Mouse (Mus musculus) C2C12 (cell line): ENCODE results near the gene 1700129C05Rik. TPM values are rescaled to one million over a fixed set of nuclear protein-coding genes. Genes with fewer than 3 reads are reported as not detected.
A peak's percentile ranks its signal among the peaks of the same experiment; 100 is the strongest.

Experiments
- H3K27me3 ChIP-seq: one replicate; pipeline ENCODE4 v1.6.1; 2011; ENCODE audit not compliant: control insufficient read depth, insufficient read depth, insufficient read length
- H3K36me3 ChIP-seq: one replicate; pipeline ENCODE4 v1.6.1; 2011; ENCODE audit not compliant: control insufficient read depth, insufficient read depth
- H3K4me3 ChIP-seq: one replicate; pipeline ENCODE4 v1.5.1; 2011; ENCODE audit warnings: mild to moderate bottlenecking, control low read depth; ENCODE audit not compliant: poor library complexity, insufficient read depth, severe bottlenecking
- H3K79me2 ChIP-seq: one replicate; pipeline ENCODE4 v1.6.1; 2011; ENCODE audit not compliant: control insufficient read depth, insufficient read depth
- H3K79me3 ChIP-seq: one replicate; pipeline ENCODE4 v1.6.1; 2011; ENCODE audit warnings: low read depth, control low read depth
- H3ac ChIP-seq: one replicate; pipeline ENCODE3; 2011; ENCODE audit warnings: low read depth; ENCODE audit not compliant: control insufficient read depth, insufficient read length
- CEBPB ChIP-seq: IDR thresholded peaks from one replicate; pipeline ENCODE4 v1.6.1; 2011; ENCODE audit warnings: low read depth, mild to moderate bottlenecking, control low read depth, moderate library complexity
- CTCF ChIP-seq: IDR thresholded peaks from one replicate; pipeline ENCODE4 v1.5.1; 2011; ENCODE audit not compliant: control insufficient read depth, insufficient read depth, insufficient read length
- FOSL1 ChIP-seq: IDR thresholded peaks from one replicate; pipeline ENCODE4 v1.8.0; 2011; ENCODE audit warnings: mild to moderate bottlenecking, low read length; ENCODE audit not compliant: poor library complexity, insufficient read depth, severe bottlenecking
- MAX ChIP-seq: IDR thresholded peaks from one replicate; pipeline ENCODE4 v1.6.1; 2011; ENCODE audit warnings: mild to moderate bottlenecking, control low read depth
- MYOD1 ChIP-seq: IDR thresholded peaks from one replicate; pipeline ENCODE4 v1.6.1; 2011; ENCODE audit warnings: low read depth; ENCODE audit not compliant: control insufficient read depth, insufficient read length
- MYOG ChIP-seq: IDR thresholded peaks from one replicate; pipeline ENCODE4 v1.6.1; 2011; ENCODE audit not compliant: control insufficient read depth, insufficient read length; ENCODE audit errors: extremely low read depth
- USF1 ChIP-seq: IDR thresholded peaks from one replicate; pipeline ENCODE4 v1.6.1; 2011; ENCODE audit warnings: low read depth, mild to moderate bottlenecking, control low read depth, moderate library complexity
- polyA plus RNA-seq: library from polyadenylated mRNA; unstranded; fragments of >200 nt; fragmentation: generic; extraction: Trizol; gene quantifications from one replicate; pipeline ENCODE4 v1.2.1, GENCODE M21; 2012; ENCODE audit warnings: missing spikeins

The 1700129C05Rik gene
- polyA plus RNA-seq, 1 experiment, result not detected

DNA sequence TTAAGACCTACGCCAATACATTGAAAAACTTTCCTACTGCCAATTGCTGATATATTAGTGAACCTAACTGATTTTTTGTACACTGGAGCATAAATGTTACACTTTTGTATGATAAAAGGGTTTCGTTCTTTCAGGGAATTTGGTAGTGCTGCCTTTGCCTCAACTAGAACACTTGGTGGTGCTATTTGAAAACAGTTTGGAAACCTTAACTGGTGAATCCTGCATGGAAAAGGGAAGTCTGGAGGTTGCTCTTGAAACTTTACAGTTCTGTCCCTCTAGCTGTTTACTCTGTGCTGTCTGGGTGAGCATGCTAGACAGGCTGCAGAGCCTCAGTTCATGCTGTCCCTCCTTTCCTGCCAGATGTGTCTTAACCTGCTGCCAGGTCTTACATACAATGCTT, 12.9 kb upstream of the 1700129C05Rik start:
- TF ChIP-seq FOSL1 (no peak), MYOG (no peak), MYOD1 (no peak), USF1 (no peak), CEBPB (no peak), CTCF (no peak), MAX (no peak)
- Histone ChIP-seq H3K79me2 (no peaks in the 10 kb centered on the region), H3K79me3 (no peaks in the 10 kb centered on the region), H3K4me3 (no peak overlapping the region), H3K27me3 (no peaks in the 10 kb centered on the region), H3ac (no peak overlapping the region), H3K36me3 (no peaks in the 10 kb centered on the region)

DNA sequence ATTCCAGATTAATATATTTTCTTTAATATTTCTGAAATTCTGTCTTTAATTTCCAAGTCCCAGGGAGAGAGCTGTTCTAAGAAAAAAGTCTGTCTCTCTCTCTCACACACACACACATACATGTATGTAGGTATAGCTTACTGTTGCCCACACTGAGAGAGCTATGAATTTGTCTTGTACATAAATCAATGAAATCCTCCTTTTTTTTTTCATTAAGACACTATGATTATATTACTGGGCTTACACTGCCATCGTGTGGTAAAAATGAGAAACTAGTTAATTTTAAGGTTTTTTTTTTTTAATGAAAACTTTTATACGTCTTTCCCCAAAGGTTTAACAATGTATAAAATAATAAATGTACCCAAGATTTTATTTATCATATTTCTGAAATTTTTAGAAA, 28.4 kb downstream of the 1700129C05Rik start:
- H3K36me3 ChIP-seq, result no peaks in the 10 kb centered on the region
- no peak for TF ChIP-seq MAX
- no peak for TF ChIP-seq MYOG
- TF ChIP-seq USF1, result no peak
- no peak for TF ChIP-seq CEBPB
- no peak for TF ChIP-seq FOSL1
- TF ChIP-seq CTCF, result no peak
- TF ChIP-seq MYOD1, result no peak
- no peaks in the 10 kb centered on the region for H3K27me3 ChIP-seq
- no peak overlapping the region for H3ac ChIP-seq
- H3K4me3 ChIP-seq, result no peak overlapping the region
- H3K79me2 ChIP-seq, result no peaks in the 10 kb centered on the region
- no peaks in the 10 kb centered on the region for H3K79me3 ChIP-seq

DNA sequence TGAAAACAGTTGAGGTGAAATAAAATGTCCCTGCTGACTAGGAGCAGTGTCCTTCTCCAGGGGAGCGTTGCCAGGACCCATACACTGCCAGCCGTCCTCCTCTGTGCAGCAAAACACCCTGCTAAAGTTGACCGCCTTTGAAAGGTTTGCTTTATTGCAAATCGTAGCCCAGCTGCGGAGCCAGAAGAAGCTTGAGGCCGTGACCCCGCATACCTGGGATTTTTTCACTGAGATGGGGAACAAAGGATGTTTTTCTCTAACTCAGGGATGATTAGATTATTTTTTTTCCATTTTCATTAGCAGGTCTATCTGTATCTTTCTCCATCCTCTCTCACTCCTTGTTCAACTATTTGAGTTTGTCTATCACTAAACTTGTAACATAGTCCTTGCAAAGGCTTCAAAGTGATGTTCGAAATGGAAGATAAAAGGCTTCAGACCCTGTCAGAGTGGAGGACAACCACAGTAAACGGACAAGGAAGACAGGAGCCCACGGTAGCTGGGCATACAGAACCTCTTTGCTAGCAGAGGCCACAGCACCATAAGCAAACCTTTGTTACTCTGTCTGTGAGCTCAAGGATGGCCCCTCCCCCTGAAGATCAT, 38.6 kb downstream of the 1700129C05Rik start:
- H3ac ChIP-seq, result no peak overlapping the region
- no peaks in the 10 kb centered on the region for H3K79me3 ChIP-seq
- H3K79me2 ChIP-seq, result no peaks in the 10 kb centered on the region
- no peak overlapping the region for H3K4me3 ChIP-seq
- TF ChIP-seq CTCF, result no peak
- TF ChIP-seq FOSL1, result no peak
- H3K36me3 ChIP-seq, result no peaks in the 10 kb centered on the region
- no peaks in the 10 kb centered on the region for H3K27me3 ChIP-seq

DNA sequence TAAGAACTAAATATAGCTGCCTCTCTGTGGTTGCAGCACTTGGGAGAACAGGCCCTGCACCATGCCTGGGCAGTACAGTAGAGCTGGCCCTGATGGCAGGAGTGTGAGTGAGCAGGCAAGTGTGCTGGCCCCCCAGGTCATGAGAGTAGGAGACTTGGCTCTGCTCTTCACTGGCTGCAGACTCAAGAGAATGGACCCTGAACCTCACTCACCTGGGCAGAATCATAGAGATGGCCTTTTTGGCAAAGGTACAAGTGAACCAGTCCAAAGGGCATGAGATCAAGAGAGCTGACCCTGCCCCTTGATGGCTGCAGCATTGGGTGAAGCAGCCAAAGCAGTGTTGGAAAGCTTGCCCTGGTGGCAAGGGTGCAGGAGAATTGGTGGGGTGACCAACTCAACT, 49.1 kb downstream of the 1700129C05Rik start:
- TF ChIP-seq USF1 (no peak), MYOG (no peak), MYOD1 (no peak), FOSL1 (no peak), CTCF (no peak), CEBPB (no peak), MAX (no peak)
- H3K79me2 ChIP-seq, result no peaks in the 10 kb centered on the region
- H3K4me3 ChIP-seq, result no peak overlapping the region
- no peaks in the 10 kb centered on the region for H3K36me3 ChIP-seq
- H3K27me3 ChIP-seq, result no peaks in the 10 kb centered on the region
- H3K79me3 ChIP-seq, result no peaks in the 10 kb centered on the region
- H3ac ChIP-seq, result no peak overlapping the region

DNA sequence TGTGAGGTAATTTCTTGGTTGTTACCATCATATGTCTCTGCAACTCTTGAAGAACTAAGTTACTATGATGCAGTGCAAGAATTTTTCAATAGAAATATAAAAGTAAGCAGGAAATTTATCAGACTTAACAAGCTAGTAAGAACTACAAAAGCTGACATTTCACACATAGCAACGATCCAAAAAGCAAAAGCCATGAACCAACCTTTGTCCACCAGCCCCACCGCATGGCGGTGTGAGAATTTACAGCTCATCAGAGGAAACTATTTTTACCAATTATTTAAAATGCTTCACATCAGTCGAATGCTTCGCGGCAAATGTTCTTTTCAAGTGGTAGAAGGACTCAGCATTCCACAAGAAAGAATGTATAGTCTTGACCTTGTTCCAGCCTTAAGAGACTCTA, 58.3 kb downstream of the 1700129C05Rik start:
- Histone ChIP-seq H3K27me3 (no peaks in the 10 kb centered on the region), H3K4me3 (no peak overlapping the region), H3K79me3 (no peaks in the 10 kb centered on the region), H3K79me2 (no peaks in the 10 kb centered on the region), H3K36me3 (no peaks in the 10 kb centered on the region), H3ac (no peak overlapping the region)
- TF ChIP-seq CTCF (peak; percentile 35), CEBPB (no peak)

Other genes with a start within 250 kb of the 1700129C05Rik start
- gene Gm5142, start 35.9 kb upstream of the 1700129C05Rik start, polyA plus RNA-seq, result not detected
- gene Rcbtb1, start 58.3 kb upstream of the 1700129C05Rik start, polyA plus RNA-seq, result 10.5 TPM
- gene Gm6904, start 117.3 kb upstream of the 1700129C05Rik start, polyA plus RNA-seq, result not detected
- not detected for gene Phf11a, start 154.6 kb upstream of the 1700129C05Rik start, polyA plus RNA-seq
- gene Phf11b, start 198.5 kb upstream of the 1700129C05Rik start, polyA plus RNA-seq, result not detected
- gene Phf11d, start 222.6 kb upstream of the 1700129C05Rik start, polyA plus RNA-seq, result not detected